Mouse (Mus musculus) urinary bladder, postnatal 25 days (tissue): ENCODE results near the gene Gapdhs.
"Not testable (repeated sequence)": the region's sequence is repeated elsewhere in the genome, so short reads cannot be mapped to it uniquely, and the experiment has no call there.

ENCODE experiments used
- DNase-seq: peaks from one replicate; pipeline ENCODE4 v3.0.0; 2022; ENCODE audit warnings: low spot score

Gene Gapdhs

GRCm38 (mm10) chr7:30743617-30744016 is at the start of gene Gapdhs:
Gapdhs (minus strand) TSS chr7:30743681.
- not testable (repeated sequence) for DNase-seq

- DNase-seq, result no peak
These were observed 48.4 kb upstream of the Gapdhs start for GRCm38 (mm10) chr7:30791921-30792320.

- no peak for DNase-seq
These were observed 46.7 kb upstream of the Gapdhs start for GRCm38 (mm10) chr7:30790141-30790540.

GRCm38 (mm10) chr7:30787377-30788022 is 44.0 kb upstream of the Gapdhs start, which contains the start of gene Krtdap:
Krtdap (plus strand) TSS chr7:30787896.
- DNase-seq, result no peak

GRCm38 (mm10) chr7:30785721-30786546 is 42.5 kb upstream of the Gapdhs start:
- DNase-seq, result no peak

- DNase-seq, result no peak
These were observed 41.7 kb upstream of the Gapdhs start for GRCm38 (mm10) chr7:30785154-30785553.

GRCm38 (mm10) chr7:30782658-30783057 is 39.2 kb upstream of the Gapdhs start:
- no peak for DNase-seq

GRCm38 (mm10) chr7:30781792-30782191 is 38.3 kb upstream of the Gapdhs start:
- no peak for DNase-seq

GRCm38 (mm10) chr7:30777911-30778310 is 34.4 kb upstream of the Gapdhs start:
- DNase-seq, result no peak

GRCm38 (mm10) chr7:30777081-30777579 is 33.6 kb upstream of the Gapdhs start:
- DNase-seq, result no peak

GRCm38 (mm10) chr7:30776104-30776503 is 32.6 kb upstream of the Gapdhs start:
- DNase-seq, result peak; percentile 29

GRCm38 (mm10) chr7:30769236-30769635 is 25.8 kb upstream of the Gapdhs start:
- peak; percentile 31 for DNase-seq

GRCm38 (mm10) chr7:30766408-30766807 is 22.9 kb upstream of the Gapdhs start:
- DNase-seq, result no peak

GRCm38 (mm10) chr7:30765173-30765572 is 21.7 kb upstream of the Gapdhs start:
- no peak for DNase-seq

- DNase-seq, result no peak
These were observed 20.0 kb upstream of the Gapdhs start, which contains the start of gene Dmkn for GRCm38 (mm10) chr7:30763456-30763855. Dmkn (plus strand) TSS chr7:30763756.

- no peak for DNase-seq
These were observed 18.4 kb upstream of the Gapdhs start for GRCm38 (mm10) chr7:30761769-30762352.

GRCm38 (mm10) chr7:30758853-30759252 is 15.4 kb upstream of the Gapdhs start:
- DNase-seq, result peak; percentile 37

- DNase-seq, result no peak
These were observed 13.5 kb upstream of the Gapdhs start for GRCm38 (mm10) chr7:30757001-30757400.

- no peak for DNase-seq
These were observed 7.7 kb upstream of the Gapdhs start, which contains the start of gene Sbsn for GRCm38 (mm10) chr7:30751086-30751669. Sbsn (plus strand) TSS chr7:30751471.

GRCm38 (mm10) chr7:30749824-30750606 is 6.5 kb upstream of the Gapdhs start:
- DNase-seq, result peak; percentile 35

- peak; percentile 25 for DNase-seq
These were observed 4.2 kb upstream of the Gapdhs start for GRCm38 (mm10) chr7:30747525-30748204.
